Mouse (Mus musculus) sigmoid colon, adult 10 weeks (tissue): Measurements from ENCODE around the gene Rps11. TPM values are rescaled to one million over a fixed set of nuclear protein-coding genes. Genes with fewer than 3 reads are reported as not detected.

ENCODE experiments used
- polyA plus RNA-seq: library from polyadenylated mRNA; stranded (reverse); fragments of 350-450 nt; fragmentation: Illumina TruSeq; extraction: RNeasy Lipid Tissue Mini Kit (QIAGEN cat#74804); gene quantifications from one replicate; pipeline ENCODE4 v1.2.3, GENCODE M21; 2014; ENCODE audit warnings: low read depth, low replicate concordance

Rps11 gene
- 378 TPM for polyA plus RNA-seq

GRCm38 (mm10) chr7:45124224-45125143, at the start of gene Rps11:
Gene Rps11, minus strand, starts transcription at chr7:45124439.

DNA sequence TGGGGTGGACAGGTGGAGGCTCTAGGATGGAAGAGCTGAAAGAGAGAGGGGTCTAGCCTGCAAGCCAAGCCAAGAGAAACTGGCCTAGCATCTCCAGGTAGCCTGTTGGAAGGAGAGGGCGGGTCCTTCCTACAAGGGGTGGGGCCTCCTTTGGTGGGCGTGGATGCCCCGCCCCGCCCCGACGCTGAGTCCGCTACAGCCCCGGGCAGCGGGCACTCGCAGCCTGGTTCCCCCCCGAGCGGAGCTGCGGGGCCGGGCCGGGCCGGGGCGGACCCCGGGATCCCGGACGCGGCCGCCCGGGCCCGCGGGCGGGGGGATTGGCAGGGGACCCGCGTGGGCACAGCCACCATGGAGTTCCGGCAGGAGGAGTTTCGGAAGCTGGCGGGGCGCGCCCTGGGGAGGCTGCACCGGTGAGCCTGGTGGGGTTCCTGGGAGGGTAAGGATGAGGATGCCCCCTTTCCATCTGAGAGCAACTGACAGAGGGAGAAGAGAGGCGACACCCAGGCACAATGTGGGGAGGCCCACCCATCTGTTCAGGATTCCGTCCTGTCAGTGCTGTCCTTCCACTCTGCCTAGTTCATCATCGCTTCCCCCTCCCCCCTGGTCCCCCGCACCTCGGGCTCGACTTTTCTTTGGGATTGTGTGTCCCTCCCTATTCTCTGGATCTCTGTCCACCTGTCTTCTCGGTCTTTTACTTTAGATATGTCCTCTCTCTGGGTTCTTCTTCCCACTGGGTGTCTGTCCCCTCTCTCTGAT, 39.7 kb upstream of the Rps11 start, which contains the start of gene Slc17a7:
Gene Slc17a7 (plus strand): TSS at position 215 of the 756 bp plus-strand sequence.

DNA sequence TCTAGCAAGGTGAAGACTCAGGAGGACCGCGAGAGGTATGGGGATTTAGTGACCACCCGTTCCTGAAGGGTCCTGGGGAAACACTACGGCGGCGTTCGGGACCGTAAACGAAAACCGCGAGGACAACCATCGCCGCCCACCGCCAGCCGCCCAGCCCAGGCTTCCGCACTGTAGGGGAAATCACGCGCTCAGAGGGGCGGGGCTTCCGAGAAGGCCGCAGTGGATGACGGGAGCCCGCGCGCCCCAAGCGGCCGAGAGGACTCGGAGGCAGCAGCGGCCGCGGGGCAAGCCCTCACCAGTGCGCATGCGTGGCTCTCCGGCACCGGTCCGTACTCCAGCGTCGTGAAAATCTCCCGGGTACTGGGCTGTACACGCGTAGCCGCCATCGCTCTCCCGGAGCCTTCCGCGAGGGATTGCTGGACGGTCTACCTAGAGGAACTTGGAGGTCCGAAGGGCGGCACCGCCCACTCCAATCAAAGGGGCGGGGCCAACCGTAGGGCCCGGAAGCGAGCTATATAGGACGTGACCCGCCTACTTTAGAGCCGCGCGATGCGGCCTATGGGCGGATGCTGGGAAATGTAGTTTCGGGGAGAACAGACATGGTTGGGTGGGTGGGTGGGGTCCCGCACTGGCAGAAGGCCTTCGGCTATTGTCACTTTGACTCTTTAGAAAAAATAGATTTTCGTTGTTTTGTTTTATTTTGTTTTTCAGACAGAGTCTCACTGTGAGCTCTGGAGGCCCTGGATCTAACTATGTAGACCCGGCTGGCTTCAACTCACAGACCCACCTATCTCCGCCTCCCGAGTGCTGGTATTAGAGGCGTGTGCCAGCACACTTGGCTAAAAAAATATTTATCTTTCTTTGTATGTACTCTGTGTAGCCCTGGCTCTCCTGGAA, 30.1 kb upstream of the Rps11 start, which contains the start of the genes Pih1d1 and Aldh16a1:
Gene Pih1d1 (plus strand): TSS at position 208 of the 897 bp plus-strand sequence.
Gene Aldh16a1 (minus strand): TSS at position 489 of the 897 bp plus-strand sequence.

DNA sequence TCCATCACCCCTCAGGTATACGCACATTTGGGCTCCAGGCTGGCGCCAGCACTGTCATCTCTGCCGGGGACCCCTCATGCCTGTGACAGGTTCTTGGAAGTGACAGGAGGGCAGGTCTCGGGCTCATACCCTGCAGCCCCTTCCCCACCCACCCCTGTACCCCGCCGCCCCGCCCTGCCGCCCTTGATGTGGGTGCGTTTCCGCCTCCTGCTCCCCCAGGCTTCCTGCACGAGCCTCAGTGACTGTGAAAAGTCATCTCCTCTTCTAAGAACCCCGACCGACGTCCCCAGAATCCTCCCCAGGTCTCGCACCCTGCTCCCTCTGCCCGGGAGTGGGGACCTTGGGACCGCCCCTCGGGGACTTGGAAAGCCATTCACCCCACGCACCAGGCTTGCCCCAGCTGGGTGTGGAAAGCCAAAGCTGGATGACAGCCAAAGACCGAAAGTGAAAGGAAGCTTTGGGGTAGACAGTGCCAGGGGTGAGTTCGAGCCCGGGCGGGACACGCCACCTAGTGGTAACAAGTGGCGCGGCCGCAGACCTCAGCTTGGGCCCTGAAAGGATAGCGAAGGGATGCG, 11.8 kb upstream of the Rps11 start, which contains the start of the genes Gm45713 and Flt3l:
Gene Gm45713 (minus strand): TSS at position 239 of the 575 bp plus-strand sequence.
Gene Flt3l (minus strand): TSS at position 440 of the 575 bp plus-strand sequence.

DNA sequence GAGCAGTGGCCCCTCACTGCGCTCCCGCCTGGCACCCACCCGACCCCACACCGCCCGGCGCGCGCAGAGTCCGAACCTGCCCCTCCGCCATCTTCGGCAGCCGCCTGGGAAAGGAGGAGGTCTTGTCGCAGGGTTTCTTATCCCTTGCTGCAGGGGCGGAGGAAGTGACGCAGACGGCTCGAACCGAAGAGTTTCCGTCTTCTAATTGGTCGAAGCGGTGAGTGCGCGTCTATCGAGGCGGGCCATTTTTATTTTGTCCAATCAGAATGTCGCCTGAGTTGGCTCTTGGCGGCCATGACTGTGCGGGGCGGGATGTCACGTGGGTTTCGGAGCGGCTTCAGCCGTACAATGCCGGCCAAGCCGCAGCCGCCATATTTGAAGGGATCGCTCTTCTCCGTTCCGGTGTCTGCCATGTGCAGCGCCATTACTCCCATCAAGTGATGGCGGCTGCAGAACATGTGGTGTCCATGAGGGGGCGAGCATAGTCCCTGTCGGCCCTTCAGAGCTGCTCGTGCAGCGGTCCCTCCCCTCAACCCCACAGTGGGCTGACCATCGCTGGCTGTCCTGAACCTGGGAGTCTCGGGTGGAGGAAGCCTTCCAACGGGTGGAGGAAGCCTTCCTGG, 4.5 kb upstream of the Rps11 start, which contains the start of gene Rpl13a:
Gene Rpl13a (minus strand): TSS at position 138 of the 623 bp plus-strand sequence.

GRCm38 (mm10) chr7:45103652-45104180, 20.5 kb downstream of the Rps11 start, which contains the start of gene Fcgrt:
Gene Fcgrt, minus strand, starts transcription at chr7:45103851.

GRCm38 (mm10) chr7:45092048-45092447, 32.2 kb downstream of the Rps11 start, which contains the start of gene Rcn3:
Gene Rcn3, minus strand, starts transcription at chr7:45092221.

Other genes starting within 250 kb of the Rps11 start
- 2.7 TPM for gene Med25, start 231.7 kb downstream of the Rps11 start, polyA plus RNA-seq
- gene Fuz, start 228.4 kb downstream of the Rps11 start, polyA plus RNA-seq, result 3.2 TPM
- 19.4 TPM for gene Ap2a1, start 194.9 kb downstream of the Rps11 start, polyA plus RNA-seq
- not detected for gene Tsks, start 181.2 kb downstream of the Rps11 start, polyA plus RNA-seq
- 0.44 TPM for gene Cpt1c, start 149.6 kb downstream of the Rps11 start, polyA plus RNA-seq
- 3.3 TPM for gene Prmt1, start 137.9 kb downstream of the Rps11 start, polyA plus RNA-seq
- 24.0 TPM for gene Irf3, start 126.8 kb downstream of the Rps11 start, polyA plus RNA-seq
- gene Bcl2l12, start 125.7 kb downstream of the Rps11 start, polyA plus RNA-seq, result 0.76 TPM
- 6.3 TPM for gene Scaf1, start 108.1 kb downstream of the Rps11 start, polyA plus RNA-seq
- gene Rras, start 106.5 kb downstream of the Rps11 start, polyA plus RNA-seq, result 3.2 TPM
- 0.22 TPM for gene Prr12, start 71.6 kb downstream of the Rps11 start, polyA plus RNA-seq
- 6.3 TPM for gene Nosip, start 62.0 kb downstream of the Rps11 start, polyA plus RNA-seq
- gene Prrg2, start 61.8 kb downstream of the Rps11 start, polyA plus RNA-seq, result 10.9 TPM
- not detected for gene Rcn3, start 32.2 kb downstream of the Rps11 start, polyA plus RNA-seq
- 8.9 TPM for gene Fcgrt, start 20.6 kb downstream of the Rps11 start, polyA plus RNA-seq
- 519 TPM for gene Rpl13a, start 4.3 kb upstream of the Rps11 start, polyA plus RNA-seq
- not detected for gene Gm45713, start 11.8 kb upstream of the Rps11 start, polyA plus RNA-seq
- 14.4 TPM for gene Flt3l, start 12.0 kb upstream of the Rps11 start, polyA plus RNA-seq
- 1.2 TPM for gene Pih1d1, start 29.9 kb upstream of the Rps11 start, polyA plus RNA-seq
- 12.3 TPM for gene Aldh16a1, start 30.1 kb upstream of the Rps11 start, polyA plus RNA-seq
- gene Slc17a7, start 39.5 kb upstream of the Rps11 start, polyA plus RNA-seq, result not detected
- not detected for gene Gfy, start 55.1 kb upstream of the Rps11 start, polyA plus RNA-seq
- gene Pth2, start 56.6 kb upstream of the Rps11 start, polyA plus RNA-seq, result not detected
- gene Ccdc155, start 80.5 kb upstream of the Rps11 start, polyA plus RNA-seq, result not detected
- gene Dkkl1, start 87.7 kb upstream of the Rps11 start, polyA plus RNA-seq, result not detected
- gene Tead2, start 91.3 kb upstream of the Rps11 start, polyA plus RNA-seq, result 1.1 TPM
- 3.6 TPM for gene Cd37, start 114.7 kb upstream of the Rps11 start, polyA plus RNA-seq
- gene Slc6a16, start 116.6 kb upstream of the Rps11 start, polyA plus RNA-seq, result not detected
- not detected for gene Slc6a21, start 153.1 kb upstream of the Rps11 start, polyA plus RNA-seq
- gene Trpm4, start 209.3 kb upstream of the Rps11 start, polyA plus RNA-seq, result 8.2 TPM
- gene Hrc, start 210.9 kb upstream of the Rps11 start, polyA plus RNA-seq, result 0.28 TPM
- gene Ppfia3, start 242.6 kb upstream of the Rps11 start, polyA plus RNA-seq, result 0.41 TPM
- gene Lin7b, start 246.1 kb upstream of the Rps11 start, polyA plus RNA-seq, result not detected